Mouse (Mus musculus): ENCODE results near the gene Sh3kbp1.
A peak's percentile ranks its signal among the peaks of the same experiment; 100 is the strongest.

Sh3kbp1 gene

DNA sequence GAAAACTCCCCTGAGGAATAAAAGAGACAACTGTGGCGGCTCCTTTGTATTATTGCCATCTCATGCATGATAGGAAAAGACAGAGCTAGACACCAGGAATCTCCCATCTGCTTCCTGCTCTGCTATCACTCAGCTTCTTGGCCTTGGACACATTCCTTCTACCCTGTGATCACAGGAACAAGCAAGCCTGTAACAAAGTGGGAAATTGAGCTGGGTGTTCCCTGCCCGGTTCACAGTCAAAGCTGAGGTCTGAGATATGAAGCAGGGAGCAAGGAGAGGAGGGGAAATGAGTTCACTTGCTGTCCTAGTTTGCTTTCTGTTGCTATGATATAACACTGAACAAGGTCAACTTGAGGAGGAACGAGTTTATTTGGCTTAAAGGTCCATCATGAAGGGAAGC lies 301.8 kb downstream of the Sh3kbp1 start:
- DNase-seq (ENCODE audit: low read depth) = no peak

- DNase-seq (ENCODE audit: low read depth) = no peak
These were observed 305.0 kb downstream of the Sh3kbp1 start for GRCm38 (mm10) chrX:159932027-159932426.

GRCm38 (mm10) chrX:159942569-159942968 lies 315.5 kb downstream of the Sh3kbp1 start:
- DNase-seq (ENCODE audit: low read depth) = no peak

GRCm38 (mm10) chrX:159943586-159943985 lies 316.5 kb downstream of the Sh3kbp1 start:
- DNase-seq (ENCODE audit: low read depth) = no peak

DNA sequence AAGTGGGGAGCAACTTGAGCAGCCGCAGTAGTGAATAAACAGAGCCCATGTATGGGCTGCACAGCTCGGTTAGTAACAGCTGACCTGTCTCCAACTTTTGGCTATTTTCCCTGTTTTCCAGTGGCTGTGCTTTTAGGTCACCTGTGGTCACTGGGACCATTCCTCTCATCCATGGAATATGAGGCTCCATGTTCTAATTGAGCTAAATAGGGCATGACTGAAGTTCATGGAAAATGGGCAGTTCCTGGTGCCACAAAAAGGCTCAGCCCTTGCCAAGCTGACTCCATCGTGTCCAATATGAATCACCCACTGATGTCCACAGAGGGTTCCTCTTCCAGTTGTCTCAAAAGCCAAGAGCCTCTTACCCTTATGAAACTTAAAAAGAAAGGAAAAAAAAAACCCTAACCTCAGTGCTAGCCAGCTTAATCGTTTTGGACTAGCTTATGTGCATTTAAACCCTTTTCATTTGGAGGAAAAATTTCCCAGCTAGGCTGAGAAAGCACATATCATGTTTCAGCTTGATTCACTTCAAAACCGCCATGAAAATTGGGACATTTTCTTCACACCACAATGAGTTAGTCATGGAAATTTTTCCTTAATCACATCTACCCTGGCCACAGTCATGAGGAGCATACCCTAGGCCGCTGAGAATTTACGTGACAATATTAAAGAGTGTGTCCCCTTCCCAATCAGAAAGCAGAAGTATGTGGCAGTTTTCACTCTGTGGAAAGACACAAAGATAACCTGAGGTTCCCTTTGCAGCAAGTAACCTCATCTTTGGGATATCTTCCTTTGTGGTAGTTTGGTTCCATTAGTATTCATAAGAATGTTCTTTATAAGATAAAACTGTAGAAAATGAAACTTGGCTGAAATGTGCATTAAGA lies 326.7 kb downstream of the Sh3kbp1 start:
- no peak for DNase-seq (ENCODE audit: low read depth)

DNA sequence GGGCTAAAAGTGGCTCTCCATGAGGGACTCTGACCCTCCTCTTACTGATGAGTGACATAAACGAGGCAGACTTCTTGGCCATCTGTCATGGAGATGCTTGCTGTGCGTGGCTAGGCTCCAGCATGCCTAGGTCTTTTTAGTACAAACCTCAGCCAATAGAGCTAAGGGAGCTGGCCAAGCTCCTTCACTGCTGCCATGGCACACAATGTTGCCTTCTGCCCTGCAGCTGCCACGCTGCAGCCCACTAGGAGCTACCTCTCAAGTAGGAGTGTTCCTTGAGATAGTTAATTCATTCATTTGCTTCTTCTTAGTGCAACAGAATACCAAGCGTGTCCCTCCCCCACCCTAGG lies 327.3 kb downstream of the Sh3kbp1 start:
- no peak for DNase-seq (ENCODE audit: low read depth)

GRCm38 (mm10) chrX:159955433-159955832 lies 328.4 kb downstream of the Sh3kbp1 start:
- no peak for DNase-seq (ENCODE audit: low read depth)

- no peak for DNase-seq (ENCODE audit: low read depth)
These were observed 334.3 kb downstream of the Sh3kbp1 start for GRCm38 (mm10) chrX:159961385-159961784.

GRCm38 (mm10) chrX:159963273-159963672 lies 336.2 kb downstream of the Sh3kbp1 start:
- DNase-seq (ENCODE audit: low read depth) = peak; percentile 69

DNA sequence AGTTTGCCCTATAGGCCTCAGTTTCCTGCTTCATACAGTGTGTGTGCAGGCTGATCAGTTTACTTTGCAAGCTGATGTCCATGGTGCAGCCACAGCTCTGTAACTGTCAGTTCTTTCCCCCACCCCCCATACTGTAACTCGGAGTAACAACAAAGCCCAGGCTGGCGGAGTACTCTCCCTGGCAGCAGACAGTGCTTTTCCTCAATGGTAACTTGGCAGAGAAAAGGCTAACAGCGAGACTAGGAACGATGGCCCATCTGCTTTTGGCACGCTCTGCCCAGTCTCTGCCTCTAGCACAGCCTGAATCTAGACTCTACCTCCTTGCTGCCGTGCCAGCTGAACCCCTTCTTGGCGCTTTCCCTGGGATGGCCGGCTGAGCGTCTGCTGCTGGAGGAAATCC lies 336.9 kb downstream of the Sh3kbp1 start:
- no peak for DNase-seq (ENCODE audit: low read depth)

- DNase-seq (ENCODE audit: low read depth) = no peak
These were observed 342.0 kb downstream of the Sh3kbp1 start for GRCm38 (mm10) chrX:159969025-159969424.

DNA sequence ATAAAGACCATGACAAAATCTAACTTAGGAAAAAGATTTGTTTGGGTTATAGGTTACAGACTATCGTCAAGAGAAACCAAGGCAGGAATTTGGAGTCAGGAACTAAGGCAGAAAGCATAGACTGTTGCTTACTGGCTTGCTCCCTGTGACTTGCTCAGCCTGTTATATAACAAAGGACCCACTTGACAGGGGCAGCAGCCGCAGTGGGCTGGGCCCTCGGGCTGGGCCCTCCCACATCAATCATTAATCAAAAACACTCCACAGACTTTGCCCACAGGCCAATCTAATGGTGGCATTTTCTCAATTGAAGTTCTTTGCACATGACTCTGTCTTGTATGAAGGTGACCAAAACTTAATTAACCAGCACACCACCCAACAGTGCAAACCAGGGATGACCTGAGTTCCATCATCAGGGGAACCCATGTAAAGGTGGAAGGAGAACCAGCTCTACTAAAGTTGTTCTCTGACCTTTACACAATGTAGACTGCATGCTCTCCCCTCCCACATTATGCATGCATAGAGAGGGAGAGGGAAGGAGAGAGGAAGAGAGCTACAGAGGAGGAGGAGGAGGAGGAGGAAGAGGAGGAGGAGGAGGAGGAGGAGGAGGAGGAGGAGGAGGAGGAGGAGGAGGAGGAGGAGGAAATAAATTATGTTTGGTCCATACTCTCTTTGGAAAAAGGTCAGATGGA lies 344.2 kb downstream of the Sh3kbp1 start:
- DNase-seq (ENCODE audit: low read depth) = no peak

DNA sequence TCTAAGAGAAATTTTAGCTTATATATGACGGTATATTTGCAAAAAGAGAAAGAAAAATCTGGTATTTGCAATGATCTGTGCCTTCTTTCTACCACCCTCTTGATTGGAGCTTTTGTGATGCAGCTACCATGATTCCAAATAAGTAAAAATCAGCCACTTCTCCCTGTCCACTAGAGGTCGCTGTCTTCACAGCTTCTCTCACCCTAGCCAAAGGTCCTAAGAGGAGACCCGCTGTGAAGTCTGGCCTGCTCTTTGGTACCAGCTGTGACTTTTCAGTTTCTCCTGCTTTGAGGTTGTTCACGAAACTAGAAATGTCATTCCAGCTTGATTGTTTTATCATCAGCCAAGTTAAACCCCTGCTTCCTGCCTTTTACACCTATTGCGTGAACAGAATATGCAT lies 346.7 kb downstream of the Sh3kbp1 start:
- peak; percentile 57 for DNase-seq (ENCODE audit: low read depth)

GRCm38 (mm10) chrX:159976243-159976642 lies 349.2 kb downstream of the Sh3kbp1 start:
- no peak for DNase-seq (ENCODE audit: low read depth)

DNA sequence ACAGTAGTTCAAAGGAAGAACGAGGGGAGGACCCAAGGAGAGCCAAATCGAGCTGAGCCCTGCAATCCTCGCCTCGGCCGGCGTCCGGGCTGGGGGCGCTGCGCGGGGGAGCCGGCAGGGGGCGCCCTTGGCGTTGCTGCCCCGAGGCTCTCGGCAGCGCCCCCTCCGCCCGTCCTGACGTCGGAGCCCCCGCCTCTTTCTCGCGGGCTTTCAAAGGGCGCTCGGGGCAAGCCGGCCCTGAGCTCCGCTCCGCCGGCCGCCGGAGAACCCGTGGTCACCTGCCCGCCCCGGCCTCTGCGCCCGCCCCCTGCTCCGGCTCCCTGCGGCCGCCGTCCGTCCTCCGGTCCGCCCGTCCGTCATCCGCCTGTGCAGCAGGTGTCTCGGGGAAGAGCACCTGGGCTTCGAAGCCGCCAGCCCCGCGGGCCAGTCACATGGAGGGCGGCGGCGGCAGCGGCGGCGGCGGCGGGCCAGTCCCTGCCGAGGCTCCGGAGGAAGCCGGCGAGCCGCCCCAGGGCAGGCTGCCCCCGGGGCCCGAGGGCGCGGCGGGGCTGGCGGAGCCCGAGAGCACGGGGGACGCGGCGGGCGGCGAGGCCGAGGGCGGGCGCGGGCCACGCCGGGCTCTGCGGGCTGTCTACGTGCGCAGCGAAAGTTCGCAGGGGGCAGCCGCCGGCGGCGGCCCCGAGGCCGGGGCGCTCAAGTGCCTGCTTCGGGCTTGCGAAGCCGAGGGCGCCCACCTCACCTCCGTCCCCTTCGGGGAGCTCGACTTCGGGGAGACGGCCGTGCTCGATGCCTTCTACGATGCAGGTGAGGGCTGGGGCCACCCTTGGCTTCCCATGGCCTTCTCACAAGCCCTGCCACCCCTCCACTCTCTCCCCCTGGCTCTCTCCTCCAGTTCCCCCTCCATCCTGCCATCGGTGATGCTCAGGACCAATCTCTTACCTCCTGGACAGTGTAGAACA lies 361.2 kb downstream of the Sh3kbp1 start, which contains the start of gene Map3k15:
Gene Map3k15, plus strand, starts transcription at position 432 of the 959 bp plus-strand sequence.
- peak; percentile 84 for DNase-seq (ENCODE audit: low read depth)

- no peak for DNase-seq (ENCODE audit: low read depth)
These were observed 368.7 kb downstream of the Sh3kbp1 start for GRCm38 (mm10) chrX:159995808-159996207.

All from naive thymus-derived CD4-positive, alpha-beta T cell, adult 2 months (primary cell).